Mouse (Mus musculus) bone marrow macrophage, adult 2 months (primary cell): ENCODE results near the gene Gcm2.

Source experiments
- CTCF ChIP-seq: IDR thresholded peaks from 2 replicates; pipeline ENCODE4 v1.5.1; 2012; ENCODE audit warnings: low read depth, mild to moderate bottlenecking, low read length, moderate library complexity
- POLR2A ChIP-seq: IDR thresholded peaks from 2 replicates; pipeline ENCODE4 v1.6.1; 2012; ENCODE audit warnings: mild to moderate bottlenecking, low read depth, low read length, borderline replicate concordance

DNA sequence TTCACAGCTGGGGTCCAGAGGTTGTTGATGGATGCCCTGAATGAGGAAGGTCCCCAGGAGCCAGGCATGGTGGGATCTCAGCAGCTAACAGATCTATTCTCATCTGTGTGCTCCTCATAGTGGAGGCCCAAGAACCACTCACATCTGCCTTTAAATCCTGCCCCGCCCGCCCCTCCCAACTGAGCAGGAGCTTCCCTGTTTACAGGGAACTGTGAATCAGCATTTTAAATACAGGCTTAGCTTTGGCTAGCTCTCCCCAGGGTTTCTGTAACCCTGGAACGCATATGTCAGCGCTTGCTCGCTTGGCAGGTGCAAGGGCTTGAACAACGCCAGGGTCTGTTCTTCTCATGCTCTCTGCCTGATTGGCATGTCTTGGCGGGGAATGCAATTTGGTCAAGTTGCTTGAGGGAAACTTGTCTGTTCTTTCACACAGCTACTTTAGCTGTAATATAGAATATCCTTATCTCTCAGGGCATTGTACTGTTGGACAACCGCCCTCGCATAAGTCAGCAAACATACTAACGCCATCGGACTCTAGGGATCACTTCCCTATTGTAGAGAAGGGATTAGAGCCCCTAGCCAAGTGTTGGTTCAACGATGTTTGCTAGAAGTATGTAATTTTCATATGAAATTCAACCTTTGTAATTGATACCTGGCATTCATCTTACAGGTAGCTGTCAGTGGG, 6.9 kb downstream of the Gcm2 start:
- no peak for TF ChIP-seq POLR2A
- no peak for TF ChIP-seq CTCF
